19 mouse cellular contexts compared by ENCODE assay signal in the genomic region with DNA sequence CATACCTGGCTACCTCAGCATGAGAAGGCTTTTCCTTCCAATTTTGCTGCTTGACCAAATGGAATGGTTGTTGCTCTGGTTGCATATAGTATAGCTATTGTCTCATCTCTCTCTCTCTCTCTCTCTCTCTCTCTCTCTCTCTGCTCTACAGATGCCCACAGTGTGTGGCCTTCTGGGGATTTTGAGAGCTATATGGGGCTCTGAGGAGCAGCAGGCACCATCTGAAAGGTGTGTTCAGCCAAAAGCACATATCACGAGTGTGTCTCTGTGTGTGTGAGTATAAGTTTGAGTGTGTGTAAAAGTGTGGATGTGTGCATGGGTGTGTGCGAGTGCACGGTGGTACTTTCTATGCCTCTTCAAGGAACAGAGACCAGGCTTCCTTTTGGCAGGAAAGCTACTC. TPM values are rescaled to one million over a fixed set of nuclear protein-coding genes. Genes with fewer than 3 reads are reported as not detected.
"Had no signal": no experiment of that assay in that cellular context is flagged by ENCODE, and none has a peak within 500 bp of the region (broad histone marks: within the 10 kb centered on the region; RNA-seq: fewer than 3 reads in every experiment).

No protein-coding gene starts in this region.

- H3K4me1 ChIP-seq: liver, embryonic 15.5 days had no signal

- ATAC-seq: intestine, embryonic 16.5 days; lung, postnatal 0 days had no signal

- H3K36me3 ChIP-seq: kidney, embryonic 15.5 days; limb, embryonic 10.5 days; liver, embryonic 15.5 days had no signal

- H3K9me3 ChIP-seq: kidney, embryonic 15.5 days; limb, embryonic 10.5 days; liver, embryonic 15.5 days had no signal

- H3K4me3 ChIP-seq: kidney, embryonic 15.5 days; left cerebral cortex, adult 2 months; limb, embryonic 10.5 days; liver, embryonic 15.5 days had no signal

- H3K4me2 ChIP-seq: kidney, embryonic 15.5 days; liver, embryonic 11.5 days; liver, embryonic 15.5 days had no signal

- H3K9ac ChIP-seq: kidney, embryonic 15.5 days; liver, embryonic 15.5 days had no signal

- H3K27ac ChIP-seq: kidney, embryonic 15.5 days; left cerebral cortex, adult 2 months; limb, embryonic 10.5 days; liver, embryonic 15.5 days had no signal

- DNase-seq: kidney, adult 2 months; kidney, postnatal 14 days; lung, adult 2 months; lung, postnatal 36 days; right cerebral cortex, adult 18-20 months; right cerebral cortex, postnatal 25 days had no signal

RNA-seq across cellular contexts. Expression of gene En2, which starts 45.9 kb away (rescaled TPM):
- total RNA-seq: megakaryocyte progenitor cell, adult 5-6 weeks; neutrophil, adult 5-6 weeks had no signal
- polyA plus RNA-seq: intestine, embryonic 16.5 days; large intestine, adult 2 months; limb, embryonic 10.5 days; liver, embryonic 11.5 days; liver, embryonic 15.5 days; lung, adult 2 months; lung, postnatal 0 days; neural tube, embryonic 11.5 days; small intestine, adult 2 months; stomach, embryonic 16.5 days had no signal
